Mouse (Mus musculus) liver, embryonic 11.5 days (tissue): Measurements from ENCODE around the gene Ctf2. TPM values are rescaled to one million over a fixed set of nuclear protein-coding genes. Genes with fewer than 3 reads are reported as not detected.

Experiments used
- ATAC-seq: fragments of 200-750 bp; cut with Nextera tagmentation; replicated peaks from 2 replicates; pipeline ENCODE4 v1.8.0; 2017; ENCODE audit warnings: moderate number of reproducible peaks, mild to moderate bottlenecking, moderate TSS enrichment, moderate library complexity; ENCODE audit not compliant: low FRiP score
- DNase-seq: peaks from one replicate; pipeline ENCODE4 v3.0.0-alpha.2; 2017; ENCODE audit warnings: low spot score
- H3K27ac ChIP-seq: fragments of 300-500 bp; sonication (generic); 2 replicates; pipeline ENCODE4 v1.5.1; 2014; ENCODE audit warnings: mild to moderate bottlenecking, low read depth, low read length, control low read depth
- H3K27me3 ChIP-seq: fragments of 300-500 bp; sonication (generic); replicated peaks from 2 replicates; pipeline ENCODE4 v1.6.1; 2014; ENCODE audit warnings: low read length, mixed read lengths; ENCODE audit not compliant: control insufficient read depth, insufficient read depth
- H3K36me3 ChIP-seq: fragments of 300-500 bp; sonication (generic); 2 replicates; pipeline ENCODE4 v1.6.1; 2014; ENCODE audit warnings: mild to moderate bottlenecking, low read length, moderate library complexity, mixed read lengths; ENCODE audit not compliant: control insufficient read depth, insufficient read depth
- H3K4me1 ChIP-seq: fragments of 300-500 bp; sonication (generic); replicated peaks from 2 replicates; pipeline ENCODE4 v1.6.1; 2014; ENCODE audit warnings: low read length, mixed read lengths; ENCODE audit not compliant: control insufficient read depth, insufficient read depth
- H3K4me2 ChIP-seq: fragments of 300-500 bp; sonication (generic); 2 replicates; pipeline ENCODE4 v1.6.1; 2014; ENCODE audit warnings: mild to moderate bottlenecking, control low read depth, moderate library complexity
- H3K4me3 ChIP-seq: fragments of 300-500 bp; sonication (generic); 2 replicates; pipeline ENCODE4 v1.5.1; 2014; ENCODE audit warnings: low read depth, low read length, control low read depth
- H3K9ac ChIP-seq: fragments of 300-500 bp; sonication (generic); 2 replicates; pipeline ENCODE4 v1.6.1; 2014; ENCODE audit warnings: low read depth, low read length, control low read depth
- H3K9me3 ChIP-seq: fragments of 300-500 bp; sonication (generic); 2 replicates; pipeline ENCODE4 v1.6.1; 2016; ENCODE audit warnings: low read length, inconsistent platforms, mixed read lengths; ENCODE audit not compliant: control insufficient read depth
- WGBS: fragments of 180-500 bp; shearing (Covaris S2); extraction: QIAGEN DNeasy Blood & Tissue Kit; methylation state at CpG from one replicate; pipeline ENCODE4 v1.1.7; 2014; 5-methylcytosine and 5-hydroxymethylcytosine counted together
- polyA plus RNA-seq: library from polyadenylated mRNA; unstranded; fragments of >200 nt; fragmentation: Nextera tagmentation; extraction: Ambion mirVana; gene quantifications from 2 replicates; pipeline ENCODE4 v1.2.1, GENCODE M21; 2014

Ctf2 gene
- polyA plus RNA-seq, 1 experiment from 2014 or later: 0.25 TPM

- Histone ChIP-seq H3K9me3 (no peaks in the 10 kb centered on the region), H3K36me3 (no peaks in the 10 kb centered on the region), H3K4me2 (no peak overlapping the region), H3K4me1 (peaks cover 13% of the 10 kb centered on the region), H3K27me3 (no peaks in the 10 kb centered on the region), H3K4me3 (no peak overlapping the region), H3K27ac (no peak overlapping the region), H3K9ac (no peak overlapping the region)
- WGBS: 70% methylated on average over 9 of the region's 9 CpGs
- no peak for ATAC-seq
- no peak for DNase-seq
Observed at GRCm38 (mm10) chr7:127689626-127690280, 42.2 kb downstream of the Ctf2 start.

- Histone ChIP-seq H3K27me3 (no peaks in the 10 kb centered on the region), H3K9me3 (no peaks in the 10 kb centered on the region), H3K4me1 (peaks cover 17% of the 10 kb centered on the region), H3K36me3 (no peaks in the 10 kb centered on the region), H3K9ac (no peak overlapping the region), H3K27ac (no peak overlapping the region; the same call in 1 of the 2 replicates), H3K4me2 (no peak overlapping the region), H3K4me3 (no peak overlapping the region)
- 88% methylated on average over 7 of the region's 7 CpGs for whole genome bisulfite sequencing
- DNase-seq: no peak
- no peak for ATAC-seq
Observed at GRCm38 (mm10) chr7:127688935-127689334, 43.0 kb downstream of the Ctf2 start.

GRCm38 (mm10) chr7:127686740-127687449 lies 45.1 kb downstream of the Ctf2 start:
- Histone ChIP-seq H3K27me3 (no peaks in the 10 kb centered on the region), H3K4me2 (no peak overlapping the region), H3K27ac (no peak overlapping the region), H3K4me1 (peaks cover 22% of the 10 kb centered on the region), H3K36me3 (no peaks in the 10 kb centered on the region), H3K4me3 (no peak overlapping the region), H3K9ac (no peak overlapping the region), H3K9me3 (no peaks in the 10 kb centered on the region)
- WGBS: 70% methylated on average over 11 of the region's 11 CpGs
- ATAC-seq: no peak
- no peak for DNase-seq

- ATAC-seq: no peak
- Histone ChIP-seq H3K4me3 (no peak overlapping the region), H3K4me2 (no peak overlapping the region), H3K36me3 (no peaks in the 10 kb centered on the region), H3K9ac (no peak overlapping the region), H3K4me1 (peaks cover 17% of the 10 kb centered on the region), H3K9me3 (no peaks in the 10 kb centered on the region), H3K27me3 (no peaks in the 10 kb centered on the region), H3K27ac (0 out of 2 replicates have a peak overlapping the region, but pooled peaks have one; percentile 28)
- WGBS: 72% methylated on average over 14 of the region's 14 CpGs
- DNase-seq: no peak
Observed at GRCm38 (mm10) chr7:127685304-127686018, 46.5 kb downstream of the Ctf2 start.

- no peak overlapping the region for H3K4me2 ChIP-seq
- ATAC-seq: no peak; the same call in 1 of the 2 replicates
- no peak overlapping the region for H3K4me3 ChIP-seq
- no peak for DNase-seq
- H3K9me3 ChIP-seq: no peaks in the 10 kb centered on the region
- H3K9ac ChIP-seq: no peak overlapping the region
- WGBS: 72% methylated on average over 8 of the region's 8 CpGs
- peaks cover 14% of the 10 kb centered on the region for H3K4me1 ChIP-seq
- H3K36me3 ChIP-seq: no peaks in the 10 kb centered on the region
- H3K27me3 ChIP-seq: no peaks in the 10 kb centered on the region
- H3K27ac ChIP-seq: no peak overlapping the region
Observed at GRCm38 (mm10) chr7:127681888-127682553, 49.9 kb downstream of the Ctf2 start.

- Histone ChIP-seq H3K4me2 (no peak overlapping the region), H3K36me3 (no peaks in the 10 kb centered on the region), H3K4me3 (no peak overlapping the region), H3K27me3 (no peaks in the 10 kb centered on the region), H3K9ac (no peak overlapping the region), H3K27ac (no peak overlapping the region), H3K9me3 (no peaks in the 10 kb centered on the region), H3K4me1 (peaks cover 13% of the 10 kb centered on the region)
- DNase-seq: no peak
- WGBS: 87% methylated on average over 13 of the region's 13 CpGs
- ATAC-seq: no peak
Observed at GRCm38 (mm10) chr7:127680541-127680940, 51.4 kb downstream of the Ctf2 start.

GRCm38 (mm10) chr7:127678811-127679210 lies 53.2 kb downstream of the Ctf2 start:
- no peak for ATAC-seq
- no peak for DNase-seq
- Histone ChIP-seq H3K4me3 (no peak overlapping the region), H3K9me3 (no peaks in the 10 kb centered on the region), H3K4me1 (peaks cover 10% of the 10 kb centered on the region), H3K9ac (no peak overlapping the region), H3K4me2 (no peak overlapping the region), H3K27ac (no peak overlapping the region), H3K27me3 (no peaks in the 10 kb centered on the region), H3K36me3 (no peaks in the 10 kb centered on the region)
- 85% methylated on average over 2 of the region's 2 CpGs for WGBS

GRCm38 (mm10) chr7:127677609-127678008 lies 54.4 kb downstream of the Ctf2 start:
- DNase-seq: no peak
- no peak for ATAC-seq
- H3K9me3 ChIP-seq: no peaks in the 10 kb centered on the region
- no peaks in the 10 kb centered on the region for H3K27me3 ChIP-seq
- 85% methylated on average over 4 of the region's 4 CpGs for WGBS
- no peaks in the 10 kb centered on the region for H3K36me3 ChIP-seq
- H3K4me2 ChIP-seq: no peak overlapping the region
- peaks cover 10% of the 10 kb centered on the region for H3K4me1 ChIP-seq
- H3K9ac ChIP-seq: no peak overlapping the region
- H3K27ac ChIP-seq: no peak overlapping the region
- H3K4me3 ChIP-seq: no peak overlapping the region
